Mouse (Mus musculus): ENCODE data around the gene Tmsb15a. TPM values are rescaled to one million over a fixed set of nuclear protein-coding genes. Genes with fewer than 3 reads are reported as not detected.
"Not testable (repeated sequence)": the region's sequence is repeated elsewhere in the genome, so short reads cannot be mapped to it uniquely, and the experiment has no call there.

The Tmsb15a gene
- polyA plus RNA-seq (2015; fragmentation: Nextera tagmentation; extraction: Ambion mirVana), result not detected in 2 replicates

DNA sequence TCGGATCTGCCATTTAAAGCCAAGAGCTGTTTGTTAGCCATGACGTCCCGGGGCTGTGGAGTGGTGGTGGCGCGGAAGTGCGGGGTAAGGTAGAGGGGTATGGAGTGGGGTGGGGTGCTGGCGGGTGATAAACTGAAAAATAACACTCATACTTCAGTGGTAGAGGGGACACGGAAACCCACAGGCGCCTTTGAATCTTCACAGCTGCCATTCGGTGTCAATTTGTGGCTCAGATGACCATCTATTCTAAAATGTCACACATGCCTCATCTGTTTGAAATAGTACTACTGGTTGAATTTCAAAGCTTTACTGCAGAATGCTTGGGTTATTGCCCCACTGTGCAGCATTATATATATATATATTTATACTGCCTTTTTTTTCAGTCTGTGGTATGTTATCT is at the start of gene Tmsb15a:
TSS of gene Tmsb15a (minus strand) at position 101 of the 400 bp plus-strand sequence.
- ATAC-seq (ENCODE audit: insufficient number of reproducible peaks, insufficient read depth, low FRiP score, low TSS enrichment, low read depth), result no peak
- Histone ChIP-seq H3K27me3 (peaks cover 30% of the 10 kb centered on the region), H3K9me3 (no peaks in the 10 kb centered on the region), H3K36me3 (no peaks in the 10 kb centered on the region), H3K27ac (no peak within 1 kb of the TSS), H3K4me1 (no peaks in the 10 kb centered on the region), H3K9ac (no peak within 1 kb of the TSS), H3K4me2 (no peak within 1 kb of the TSS), H3K4me3 (no peak within 1 kb of the TSS)
- WGBS, result 79% methylated on average over 10 of the region's 10 CpGs

DNA sequence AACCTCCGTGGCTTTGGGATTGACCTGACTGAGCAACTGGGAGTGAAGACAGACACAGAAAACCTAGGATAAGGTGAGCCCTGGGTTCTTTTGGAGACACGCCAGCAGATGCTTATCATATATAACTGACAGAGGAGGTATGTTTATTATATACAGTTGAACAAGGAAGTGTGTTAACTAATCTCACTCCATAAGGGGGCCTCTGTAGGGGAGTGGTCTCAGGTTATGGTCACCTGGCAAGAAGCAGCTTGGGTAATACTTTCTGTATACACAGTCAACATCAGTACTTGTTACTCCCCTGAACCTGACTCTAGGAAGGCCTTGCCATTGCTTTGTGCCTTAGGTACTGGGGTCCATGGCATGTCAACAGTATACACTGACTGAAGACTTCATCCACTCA is 43.5 kb upstream of the Tmsb15a start:
- H3K4me1 ChIP-seq, result no peaks in the 10 kb centered on the region
- H3K4me3 ChIP-seq, result no peak overlapping the region
- peaks cover 5% of the 10 kb centered on the region; the same call in 1 of the 2 replicates for H3K27me3 ChIP-seq
- H3K9ac ChIP-seq, result no peak overlapping the region
- no peak overlapping the region for H3K27ac ChIP-seq
- no peaks in the 10 kb centered on the region for H3K9me3 ChIP-seq
- no peak for ATAC-seq (ENCODE audit: insufficient number of reproducible peaks, insufficient read depth, low FRiP score, low TSS enrichment, low read depth)
- H3K36me3 ChIP-seq, result peaks cover 3% of the 10 kb centered on the region; the same call in 1 of the 2 replicates
- H3K4me2 ChIP-seq, result no peak overlapping the region
- WGBS, result 70% methylated on average over 2 of the region's 2 CpGs

DNA sequence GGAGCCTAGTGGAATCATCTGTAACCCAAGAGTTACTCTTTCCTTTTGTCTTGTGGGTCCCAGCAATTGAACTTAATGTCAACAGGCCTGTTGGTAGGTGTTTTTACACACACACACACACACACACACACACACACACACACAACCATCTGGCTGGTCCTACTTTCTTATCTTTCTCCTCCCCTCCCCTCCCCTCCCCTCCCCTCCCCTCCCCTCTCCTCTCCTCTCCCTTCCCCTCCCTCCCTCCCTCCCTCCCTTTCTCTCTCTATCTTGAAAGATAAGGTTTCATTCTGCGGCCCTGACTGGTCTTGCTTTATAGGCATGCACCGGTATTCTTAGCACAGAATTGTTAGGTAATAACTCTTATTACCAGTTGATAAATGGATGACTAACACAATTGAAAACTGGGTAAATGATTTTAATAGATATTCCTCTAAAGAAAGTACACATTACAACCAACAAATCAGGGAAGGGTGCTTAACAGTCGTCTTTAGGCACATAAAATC is 43.0 kb upstream of the Tmsb15a start:
- Histone ChIP-seq H3K36me3 (peaks cover 7% of the 10 kb centered on the region; the same call in 1 of the 2 replicates), H3K4me1 (no peaks in the 10 kb centered on the region), H3K27ac (no peak overlapping the region), H3K4me3 (no peak overlapping the region), H3K9ac (no peak overlapping the region), H3K27me3 (peaks cover 5% of the 10 kb centered on the region; the same call in 1 of the 2 replicates), H3K4me2 (no peak overlapping the region), H3K9me3 (no peaks in the 10 kb centered on the region)
- 56% methylated on average over 3 of the region's 3 CpGs for WGBS
- ATAC-seq (ENCODE audit: insufficient number of reproducible peaks, insufficient read depth, low FRiP score, low TSS enrichment, low read depth), result no peak

DNA sequence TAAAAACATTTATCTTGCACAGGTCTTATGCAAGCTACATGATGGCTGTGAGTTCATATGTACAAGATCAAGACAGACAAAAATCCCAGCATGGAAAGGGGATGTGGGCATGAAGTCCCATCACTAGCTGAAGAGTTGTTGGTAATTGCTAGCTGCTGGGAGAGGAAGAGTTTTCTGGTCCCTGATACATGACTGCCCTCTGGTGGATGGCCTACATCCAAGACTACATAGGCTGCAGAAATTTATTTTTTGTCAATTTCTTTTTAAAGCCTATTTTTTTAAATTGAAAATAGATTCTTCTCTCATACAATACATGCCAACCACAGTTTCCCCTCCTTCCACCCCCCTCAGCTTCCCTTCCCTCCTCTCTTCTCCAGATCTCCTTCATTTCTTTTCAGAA is 36.6 kb upstream of the Tmsb15a start:
- no peak overlapping the region for H3K4me2 ChIP-seq
- no peak for ATAC-seq (ENCODE audit: insufficient number of reproducible peaks, insufficient read depth, low FRiP score, low TSS enrichment, low read depth)
- H3K36me3 ChIP-seq, result peaks cover 12% of the 10 kb centered on the region; the same call in 1 of the 2 replicates

DNA sequence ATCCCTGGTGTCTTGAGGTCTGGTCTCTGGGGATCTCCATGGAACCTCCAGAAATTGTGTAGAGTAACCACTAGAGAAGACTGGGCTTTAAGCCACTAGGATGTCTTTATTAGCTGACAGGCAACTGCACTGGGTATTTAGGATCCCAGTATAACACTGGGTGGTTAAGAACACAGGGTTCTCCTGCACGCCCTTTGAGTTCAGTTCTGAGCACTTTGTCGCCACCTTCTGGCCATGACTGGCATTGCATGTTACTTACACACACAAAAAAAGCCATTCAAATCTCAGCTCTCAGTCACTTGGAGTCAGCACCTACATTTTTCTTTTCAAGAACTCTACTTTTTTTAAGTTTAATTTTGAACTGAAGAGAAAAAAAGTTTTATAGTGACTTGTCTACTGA is 27.8 kb upstream of the Tmsb15a start:
- Histone ChIP-seq H3K4me3 (no peak overlapping the region), H3K9me3 (no peaks in the 10 kb centered on the region), H3K9ac (no peak overlapping the region), H3K4me2 (no peak overlapping the region), H3K36me3 (no peaks in the 10 kb centered on the region), H3K4me1 (no peaks in the 10 kb centered on the region), H3K27me3 (0 out of 2 replicates have a peak, but pooled peaks cover under 1% of the 10 kb centered on the region), H3K27ac (no peak overlapping the region)
- no peak for ATAC-seq (ENCODE audit: insufficient number of reproducible peaks, insufficient read depth, low FRiP score, low TSS enrichment, low read depth)
- WGBS, result 3% methylated on average over 2 of the region's 2 CpGs

More for the DNA sequence above, 36.6 kb upstream of the Tmsb15a start:
- Histone ChIP-seq H3K27ac (no peak overlapping the region), H3K9ac (no peak overlapping the region), H3K4me1 (no peaks in the 10 kb centered on the region), H3K9me3 (no peaks in the 10 kb centered on the region), H3K27me3 (no peaks in the 10 kb centered on the region; the same call in 1 of the 2 replicates), H3K4me3 (no peak overlapping the region)

DNA sequence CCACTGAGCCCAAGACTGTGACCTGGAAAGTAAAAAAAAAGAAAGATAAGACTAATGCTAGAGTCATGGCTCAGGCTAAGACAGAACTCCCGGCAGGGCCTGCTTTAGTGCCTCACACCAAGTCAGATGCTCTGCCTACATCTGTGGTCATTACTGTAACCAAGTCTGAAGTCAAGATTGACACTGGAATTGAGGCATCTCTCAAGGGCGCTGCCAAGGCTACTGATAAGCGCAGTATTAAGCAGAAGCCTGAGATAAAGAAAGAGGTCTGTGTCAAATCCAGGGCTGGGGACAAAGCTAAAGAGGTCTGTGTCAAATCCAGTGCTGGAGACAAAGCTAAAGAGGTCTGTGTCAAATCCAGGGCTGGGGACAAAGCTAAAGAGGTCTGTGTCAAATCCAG is 20.3 kb upstream of the Tmsb15a start:
- not testable (repeated sequence) for H3K27ac ChIP-seq; H3K4me1 ChIP-seq; H3K4me3 ChIP-seq; H3K9ac ChIP-seq; H3K36me3 ChIP-seq; H3K9me3 ChIP-seq; H3K4me2 ChIP-seq; ATAC-seq (ENCODE audit: insufficient number of reproducible peaks, insufficient read depth, low FRiP score, low TSS enrichment, low read depth)
- H3K27me3 ChIP-seq, result peaks cover 16% of the 10 kb centered on the region
- 89% methylated on average over 3 of the region's 3 CpGs for WGBS

DNA sequence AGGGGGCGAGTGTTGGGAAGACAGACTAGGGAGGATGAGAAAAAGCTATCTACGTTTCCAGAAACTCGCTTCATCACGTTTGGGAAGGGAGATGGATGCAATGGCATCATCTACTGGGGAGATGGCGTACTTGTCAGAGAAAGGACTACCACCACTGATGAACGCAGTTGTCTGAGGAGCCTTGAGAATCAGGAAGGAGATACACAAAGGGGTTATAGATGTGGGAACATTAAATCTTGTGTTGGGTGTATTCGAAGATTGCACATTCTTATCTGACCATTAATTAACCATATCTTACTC is 17.9 kb upstream of the Tmsb15a start:
- peak overlapping the region; percentile 77 for H3K9ac ChIP-seq
- ATAC-seq (ENCODE audit: insufficient number of reproducible peaks, insufficient read depth, low FRiP score, low TSS enrichment, low read depth), result no peak
- 0 out of 2 replicates have a peak, but pooled peaks cover 3% of the 10 kb centered on the region for H3K4me1 ChIP-seq
- 0 out of 2 replicates have a peak overlapping the region, but pooled peaks have one; percentile 28 for H3K27ac ChIP-seq
- H3K27me3 ChIP-seq, result peaks cover 21% of the 10 kb centered on the region
- H3K36me3 ChIP-seq, result no peaks in the 10 kb centered on the region; the same call in 1 of the 2 replicates
- H3K4me3 ChIP-seq, result peak overlapping the region; percentile 60
- peak overlapping the region; percentile 59 for H3K4me2 ChIP-seq
- H3K9me3 ChIP-seq, result no peaks in the 10 kb centered on the region
- 31% methylated on average over 7 of the region's 7 CpGs for WGBS

DNA sequence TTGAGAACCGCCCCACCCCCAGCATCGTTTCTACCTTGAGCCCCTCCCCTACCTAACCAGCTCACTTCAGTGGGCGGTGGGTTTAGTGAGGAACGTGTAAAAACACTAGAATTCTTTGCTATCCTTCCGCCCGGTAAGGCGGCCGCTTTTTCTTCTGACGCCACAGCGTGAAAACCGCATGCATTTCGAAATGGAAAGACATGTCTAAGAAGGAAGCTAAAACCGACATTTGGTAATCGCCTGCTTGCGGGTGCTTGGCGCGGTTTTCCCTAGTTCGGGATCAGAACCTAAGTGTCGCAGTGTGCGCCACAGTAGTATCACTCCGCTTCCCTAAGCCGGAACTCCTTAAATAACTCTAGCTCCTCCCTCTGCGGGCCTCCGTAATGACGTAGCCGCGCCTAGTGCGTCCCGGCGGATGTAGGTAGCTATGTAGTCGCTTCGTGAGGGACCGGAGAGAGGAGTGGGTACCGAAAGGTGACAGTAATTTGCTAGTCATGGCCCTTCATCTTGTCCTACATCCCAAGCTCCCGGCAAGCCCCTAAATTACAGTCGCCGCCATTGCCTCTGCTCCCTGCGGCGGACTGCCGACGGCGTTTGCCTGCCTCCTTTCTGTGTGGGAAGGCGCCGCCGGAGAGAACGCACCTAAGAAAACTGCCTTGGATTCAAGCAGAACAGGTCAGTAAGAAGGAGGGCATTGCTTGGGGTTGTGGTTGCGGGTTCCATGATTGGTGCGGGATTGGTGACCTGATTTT is 17.4 kb upstream of the Tmsb15a start, which contains the start of the genes Armcx5 and Gprasp1:
TSS of gene Armcx5 (plus strand) at position 430 of the 752 bp plus-strand sequence.
TSS of gene Gprasp1 (plus strand) at position 430 of the 752 bp plus-strand sequence.
- ATAC-seq (ENCODE audit: insufficient number of reproducible peaks, insufficient read depth, low FRiP score, low TSS enrichment, low read depth), result peak; percentile 86
- Histone ChIP-seq H3K27me3 (peaks cover 18% of the 10 kb centered on the region), H3K27ac (peak within 1 kb of the TSS; percentile 81), H3K4me2 (peak within 1 kb of the TSS; percentile 59), H3K36me3 (no peaks in the 10 kb centered on the region; the same call in 1 of the 2 replicates), H3K4me1 (0 out of 2 replicates have a peak, but pooled peaks cover 3% of the 10 kb centered on the region), H3K4me3 (peak within 1 kb of the TSS; percentile 60), H3K9ac (peak within 1 kb of the TSS; percentile 77), H3K9me3 (no peaks in the 10 kb centered on the region)
- WGBS, result 24% methylated on average over 48 of the region's 48 CpGs

DNA sequence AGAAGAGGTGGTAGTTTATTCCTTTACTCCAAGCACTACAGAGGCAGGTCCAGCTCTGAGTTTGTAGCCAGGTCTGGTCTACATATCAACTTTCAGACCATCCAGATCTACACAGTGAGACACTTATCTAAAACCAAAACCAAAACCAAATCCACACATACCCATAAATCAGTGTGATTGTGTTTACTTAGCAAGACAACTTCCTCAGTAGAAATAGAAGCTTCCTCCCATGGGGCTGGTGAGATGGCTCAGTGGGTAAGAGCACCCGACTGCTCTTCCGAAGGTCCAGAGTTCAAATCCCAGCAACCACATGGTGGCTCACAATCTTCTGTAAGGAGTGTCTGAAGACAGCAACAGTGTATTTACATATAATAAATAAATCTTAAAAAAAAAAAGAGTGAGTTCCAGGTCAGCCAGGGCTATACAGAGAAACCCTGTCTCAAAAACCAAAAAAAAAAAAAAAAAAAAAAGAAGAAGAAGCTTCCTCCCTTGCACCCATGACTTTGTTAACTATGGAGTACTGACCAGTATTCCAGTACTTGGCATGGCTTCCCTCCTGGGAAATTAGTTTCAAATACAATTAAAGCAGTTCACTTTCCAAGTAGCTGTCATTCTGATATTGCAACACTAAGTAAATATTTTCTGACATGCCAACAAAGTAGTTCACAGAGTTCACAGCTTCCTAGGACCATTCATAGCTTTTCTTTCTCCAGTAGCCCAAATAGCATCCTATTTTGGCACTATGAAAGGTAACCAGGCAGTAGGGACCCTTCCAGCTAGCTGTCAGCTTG is 13.9 kb upstream of the Tmsb15a start:
- no peaks in the 10 kb centered on the region for H3K36me3 ChIP-seq
- no peak overlapping the region for H3K9ac ChIP-seq
- H3K27me3 ChIP-seq, result peaks cover 25% of the 10 kb centered on the region
- H3K9me3 ChIP-seq, result no peaks in the 10 kb centered on the region
- H3K27ac ChIP-seq, result no peak overlapping the region
- 97% methylated on average over 2 of the region's 2 CpGs for WGBS
- 0 out of 2 replicates have a peak, but pooled peaks cover 3% of the 10 kb centered on the region for H3K4me1 ChIP-seq
- ATAC-seq (ENCODE audit: insufficient number of reproducible peaks, insufficient read depth, low FRiP score, low TSS enrichment, low read depth), result no peak
- no peak overlapping the region for H3K4me3 ChIP-seq
- no peak overlapping the region for H3K4me2 ChIP-seq

DNA sequence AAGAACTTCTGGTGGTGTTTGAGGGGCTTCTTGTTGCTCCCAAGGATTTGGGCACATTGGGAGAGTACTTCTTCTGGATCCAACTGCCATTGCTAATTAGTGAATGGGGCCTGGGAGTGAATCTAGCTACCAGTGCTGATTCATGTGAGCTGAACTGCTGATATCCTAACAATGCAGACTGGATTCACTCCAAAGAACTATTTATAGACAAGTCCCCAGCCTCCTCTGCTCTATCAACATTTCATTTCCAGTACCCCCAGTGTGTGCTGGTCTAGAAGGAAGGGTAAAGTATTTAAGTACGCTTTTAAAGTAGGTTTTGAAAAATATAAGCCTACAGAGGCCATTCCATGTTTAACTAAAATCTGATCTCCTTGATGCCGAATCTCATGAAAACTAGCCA is 12.2 kb downstream of the Tmsb15a start:
- H3K9me3 ChIP-seq, result no peaks in the 10 kb centered on the region
- H3K4me3 ChIP-seq, result no peak overlapping the region
- H3K9ac ChIP-seq, result no peak overlapping the region
- H3K27me3 ChIP-seq, result no peaks in the 10 kb centered on the region; the same call in 1 of the 2 replicates
- WGBS, result 79% methylated on average over 2 of the region's 2 CpGs
- H3K4me2 ChIP-seq, result no peak overlapping the region
- H3K27ac ChIP-seq, result no peak overlapping the region
- H3K36me3 ChIP-seq, result no peaks in the 10 kb centered on the region
- no peaks in the 10 kb centered on the region for H3K4me1 ChIP-seq
- ATAC-seq (ENCODE audit: insufficient number of reproducible peaks, insufficient read depth, low FRiP score, low TSS enrichment, low read depth), result no peak

DNA sequence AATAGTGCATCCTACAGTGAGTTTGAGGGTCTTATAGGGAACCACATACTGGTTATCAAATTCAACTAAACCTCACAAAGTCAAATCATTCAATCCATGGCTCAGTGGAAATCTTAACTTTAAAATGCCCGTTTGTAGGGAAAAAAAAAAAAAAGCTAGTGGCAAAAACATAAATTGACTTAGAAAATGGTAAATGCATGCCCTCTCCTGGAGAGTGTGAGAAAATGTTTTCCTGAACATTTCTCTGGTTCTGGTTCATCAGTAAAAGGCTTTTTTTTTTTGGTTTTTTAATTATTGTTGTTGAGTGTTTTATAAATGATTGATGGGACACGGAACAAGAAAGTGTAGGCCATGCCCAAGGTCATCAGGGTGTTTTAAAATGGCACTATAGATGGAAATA is 20.7 kb downstream of the Tmsb15a start:
- no peak overlapping the region for H3K4me3 ChIP-seq
- H3K36me3 ChIP-seq, result no peaks in the 10 kb centered on the region
- H3K9me3 ChIP-seq, result no peaks in the 10 kb centered on the region
- H3K4me2 ChIP-seq, result no peak overlapping the region
- no peaks in the 10 kb centered on the region for H3K4me1 ChIP-seq
- H3K27ac ChIP-seq, result no peak overlapping the region
- WGBS, result 51% methylated on average over 2 of the region's 2 CpGs
- H3K9ac ChIP-seq, result no peak overlapping the region
- H3K27me3 ChIP-seq, result no peaks in the 10 kb centered on the region
- no peak for ATAC-seq (ENCODE audit: insufficient number of reproducible peaks, insufficient read depth, low FRiP score, low TSS enrichment, low read depth)
